Mouse (Mus musculus) kidney, postnatal 10 days (tissue): ENCODE data around the gene Trp53tg5.

ENCODE experiments used
- DNase-seq: peaks from one replicate; pipeline ENCODE4 v3.0.0; 2021; ENCODE audit warnings: mixed read lengths

Trp53tg5 gene

DNA sequence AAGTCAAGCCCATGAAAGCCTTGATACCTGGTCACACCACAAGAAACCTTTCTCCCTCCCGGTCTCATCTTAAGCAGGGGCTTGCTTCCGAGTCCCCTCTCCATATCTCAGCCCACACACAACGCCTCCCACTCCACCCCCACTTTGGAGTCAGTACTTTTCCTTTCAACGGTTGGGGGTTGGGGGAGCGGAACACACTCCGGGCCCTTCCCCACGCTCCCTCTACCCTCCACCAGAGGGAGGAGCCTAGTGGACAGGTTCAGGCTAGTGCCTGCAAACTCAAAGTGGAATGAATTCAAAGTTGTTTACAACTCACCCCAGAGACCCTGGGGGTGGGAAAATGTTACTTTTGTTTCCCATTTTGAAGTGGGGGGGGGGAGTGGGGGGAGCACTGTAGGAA, 42.8 kb downstream of the Trp53tg5 start:
- DNase-seq, result peak; percentile 74

DNA sequence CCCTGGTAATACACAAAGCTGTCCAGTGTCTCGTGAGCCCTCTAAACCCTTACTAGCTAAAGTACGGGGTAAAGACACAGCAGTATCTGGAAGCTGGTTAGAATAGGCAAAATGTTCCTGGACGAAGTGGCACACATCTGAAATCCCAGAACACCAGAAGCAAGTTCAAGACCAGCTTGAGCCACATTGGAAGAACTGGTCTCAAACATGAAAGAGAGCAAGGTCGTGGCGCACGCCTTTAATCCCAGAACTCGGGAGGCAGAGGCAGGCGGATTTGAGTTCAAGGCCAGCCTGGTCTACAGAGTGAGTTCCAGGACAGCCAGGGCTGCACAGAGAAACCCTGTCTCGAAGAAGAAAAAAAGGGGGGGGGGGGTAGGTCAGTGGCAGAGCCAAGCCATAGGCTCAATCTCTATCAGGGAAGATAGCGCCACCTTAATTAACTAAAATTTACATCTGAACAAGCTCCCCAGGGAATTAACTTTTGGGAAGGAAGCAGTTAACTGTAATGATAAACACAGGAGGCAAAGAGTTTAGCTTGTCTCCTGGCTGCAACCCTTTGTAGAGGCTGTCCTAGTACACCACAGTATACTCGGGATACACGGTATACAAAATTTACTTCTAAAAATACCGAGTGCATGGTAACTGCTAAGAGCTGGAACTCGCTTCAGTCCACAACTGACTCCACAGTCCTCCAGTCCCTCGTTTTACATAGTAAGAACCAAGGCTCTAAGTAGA, 43.5 kb downstream of the Trp53tg5 start:
- DNase-seq, result no peak

DNA sequence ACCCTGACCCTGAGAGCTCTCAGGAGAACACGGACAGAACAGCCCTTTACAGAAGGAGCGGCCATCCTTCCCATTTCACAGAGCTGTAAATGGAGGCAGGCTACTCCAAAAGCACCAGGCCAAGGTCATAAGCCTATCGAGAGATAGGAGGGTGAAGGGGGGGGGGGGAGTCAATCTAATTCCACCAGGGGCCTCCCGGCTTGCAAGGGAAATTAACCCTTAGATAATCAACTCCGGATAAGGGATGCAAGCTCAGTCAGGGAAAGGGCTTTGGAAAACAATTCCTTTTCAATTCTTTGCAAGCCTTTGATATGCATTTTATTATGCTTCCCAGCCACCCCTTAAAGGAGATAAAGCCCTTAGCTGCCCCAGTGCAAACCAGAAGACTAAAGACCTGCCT, 45.1 kb downstream of the Trp53tg5 start:
- no peak for DNase-seq

DNA sequence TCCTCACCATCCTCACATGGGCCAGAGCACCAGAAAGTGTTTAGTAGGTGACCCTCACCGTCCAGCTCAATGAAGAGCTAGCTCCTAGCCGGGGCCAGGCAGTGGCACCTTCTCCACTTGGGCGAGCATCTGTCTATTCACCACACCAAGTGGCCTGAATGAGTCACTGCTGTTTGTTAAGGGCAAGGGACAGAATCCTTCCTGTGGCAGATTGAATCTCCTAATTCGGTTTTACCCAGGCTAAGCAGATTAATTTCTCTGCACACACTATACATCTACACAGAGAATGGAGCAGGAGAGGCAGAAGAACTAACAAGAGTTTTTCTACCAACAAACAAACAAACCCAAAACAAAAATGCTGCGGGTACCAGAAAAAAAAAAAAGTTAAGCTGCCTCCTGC, 46.6 kb downstream of the Trp53tg5 start:
- no peak for DNase-seq

DNA sequence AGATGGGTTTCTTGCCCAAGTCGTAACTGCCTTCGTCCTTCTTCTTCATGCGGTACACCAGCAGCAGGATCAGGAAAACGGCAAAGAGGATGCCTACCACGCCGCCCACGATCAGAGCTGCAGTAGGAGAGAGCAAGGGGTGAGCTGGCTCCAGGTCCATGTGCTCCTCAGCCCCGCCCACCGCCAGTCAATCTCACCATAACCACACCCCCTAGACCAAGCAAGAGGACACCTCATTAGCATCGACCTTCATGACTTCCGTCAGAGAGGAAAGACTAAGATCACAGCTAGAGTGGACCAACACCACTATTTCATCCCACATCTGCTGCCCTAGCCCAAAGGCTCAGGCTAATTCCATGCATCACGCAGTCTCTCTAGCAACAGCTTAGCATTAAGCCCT, 47.4 kb downstream of the Trp53tg5 start:
- DNase-seq, result peak; percentile 49

DNA sequence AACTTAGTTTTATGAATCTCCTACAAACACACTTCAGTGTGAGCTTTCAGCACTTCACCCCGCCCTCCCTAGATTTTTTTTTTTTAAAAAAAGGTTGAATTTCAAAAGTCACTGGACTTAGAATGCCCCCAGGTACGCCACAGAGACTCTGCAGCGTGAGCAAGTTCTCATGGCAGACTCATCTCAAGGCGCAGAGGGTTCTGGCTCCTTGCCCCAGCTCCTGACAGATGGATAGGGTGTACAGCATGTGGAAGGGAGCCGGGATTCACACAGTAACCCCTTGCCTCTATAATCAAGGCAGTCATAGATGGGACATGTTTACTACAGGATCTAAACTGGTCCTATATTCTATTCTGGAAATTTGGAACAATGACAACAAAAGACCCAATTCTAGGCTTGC, 48.1 kb downstream of the Trp53tg5 start:
- DNase-seq, result peak; percentile 64

DNA sequence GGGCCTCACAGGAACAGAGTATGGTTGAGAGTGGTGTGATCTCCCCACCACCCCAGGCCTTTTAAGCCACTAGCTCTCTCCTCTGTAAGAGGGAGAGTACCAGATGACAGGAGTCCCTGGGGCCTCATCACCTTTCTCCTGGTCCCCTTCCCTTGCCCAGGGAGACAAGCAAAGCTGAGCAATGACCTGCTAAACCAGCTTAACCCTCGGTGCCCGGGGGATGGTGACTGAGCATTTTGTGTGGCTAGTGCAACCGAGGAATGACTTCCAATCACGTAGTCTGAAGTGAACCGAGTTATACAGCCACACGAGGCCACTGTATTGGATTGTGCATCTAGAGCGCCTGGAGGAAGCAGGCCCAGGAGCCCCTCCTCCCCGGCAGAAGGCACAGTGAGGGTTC, 49.1 kb downstream of the Trp53tg5 start:
- peak; percentile 8 for DNase-seq

DNA sequence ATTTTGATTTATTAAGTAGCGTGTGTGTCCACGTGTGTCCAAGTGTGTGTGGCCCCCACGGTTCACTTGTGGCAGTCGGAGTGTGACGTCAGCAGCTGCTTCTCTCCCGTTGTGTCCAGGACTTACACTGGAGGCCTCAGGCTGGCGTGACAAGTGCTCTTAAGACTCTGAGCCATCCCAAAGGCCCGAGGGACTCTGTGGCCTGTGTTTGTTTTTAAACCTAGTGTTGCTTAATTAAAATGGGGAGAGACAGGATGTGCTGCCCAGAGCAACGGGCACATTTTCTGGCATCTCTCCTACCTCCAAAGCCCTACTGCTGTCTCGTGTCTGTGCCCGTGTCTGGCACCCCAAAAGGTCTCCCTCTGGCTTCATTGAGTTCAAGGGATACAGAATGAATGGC, 50.1 kb downstream of the Trp53tg5 start:
- DNase-seq, result peak; percentile 29

DNA sequence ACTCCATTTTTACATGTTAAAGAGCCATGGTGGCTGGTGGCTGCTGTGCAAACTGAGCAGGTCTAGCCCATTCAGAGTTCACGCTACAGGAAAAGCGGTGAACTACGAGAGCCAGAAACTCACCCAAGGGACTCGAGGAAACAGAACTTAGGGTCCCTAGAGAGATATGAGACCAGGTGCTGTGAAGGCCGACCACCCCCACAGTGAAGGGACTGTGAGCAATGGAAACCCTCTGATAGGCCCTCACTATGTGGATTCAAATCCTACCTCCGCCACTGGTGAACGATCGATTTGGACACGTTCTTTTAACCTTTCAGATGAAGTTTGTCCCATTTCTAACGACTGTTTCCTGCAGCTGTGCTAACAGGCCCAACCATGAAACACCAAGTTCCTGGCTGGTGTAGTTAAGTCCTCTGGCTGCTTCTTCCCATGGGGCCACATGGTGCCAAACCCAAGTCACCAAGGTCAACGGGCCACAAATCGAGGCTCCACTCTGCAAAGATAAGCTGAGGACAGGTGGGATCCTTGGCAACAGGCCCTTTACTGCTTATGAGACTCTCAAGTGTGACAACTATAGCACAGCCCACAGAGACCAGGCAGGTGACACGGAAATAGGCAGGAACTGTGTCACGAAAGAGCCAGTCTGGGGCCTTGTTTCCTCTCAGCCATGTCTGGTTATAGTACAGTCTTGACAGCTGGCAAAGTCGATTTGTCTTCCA, 50.7 kb downstream of the Trp53tg5 start:
- peak; percentile 16 for DNase-seq

DNA sequence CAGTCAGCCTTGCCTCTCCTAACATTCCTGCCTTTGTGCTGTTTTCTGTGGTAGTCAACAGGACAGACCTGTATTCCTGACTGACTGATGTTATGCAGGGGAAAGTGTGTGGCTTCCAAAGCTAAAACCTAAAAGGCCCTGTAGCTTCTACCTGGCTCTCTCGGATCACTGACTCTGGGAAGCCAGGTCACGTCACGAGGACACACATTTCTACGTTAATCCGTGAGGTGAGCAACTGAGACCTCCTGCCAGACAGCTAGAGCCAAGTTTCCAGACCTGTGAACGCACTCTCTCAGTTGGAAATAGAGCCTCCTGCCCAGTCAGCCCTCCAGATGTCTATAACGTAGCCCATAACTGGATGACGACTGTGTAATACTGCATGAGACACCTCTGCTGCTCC, 51.5 kb downstream of the Trp53tg5 start:
- peak; percentile 22 for DNase-seq

DNA sequence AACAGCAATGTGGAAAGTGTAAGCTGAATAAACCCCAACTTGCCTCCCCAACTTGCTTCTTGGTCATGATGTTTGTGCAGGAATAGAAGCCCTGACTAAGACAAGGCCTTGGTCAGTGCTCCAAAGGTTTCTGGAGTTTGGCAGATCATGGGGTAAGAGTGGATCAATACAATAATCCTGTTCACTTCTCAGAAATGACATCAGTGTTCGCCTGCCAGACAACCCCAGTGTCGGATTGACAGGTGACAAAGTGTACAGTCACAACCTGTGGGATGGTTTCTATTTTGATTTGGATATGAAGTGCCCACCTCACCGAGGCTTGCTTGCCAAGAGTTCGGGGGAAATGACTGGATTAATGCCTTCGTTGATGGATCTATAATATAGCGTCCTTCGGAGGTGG, 52.2 kb downstream of the Trp53tg5 start:
- DNase-seq, result no peak
